ENCODE assay signal across 8 mouse cellular contexts in the genomic region with DNA sequence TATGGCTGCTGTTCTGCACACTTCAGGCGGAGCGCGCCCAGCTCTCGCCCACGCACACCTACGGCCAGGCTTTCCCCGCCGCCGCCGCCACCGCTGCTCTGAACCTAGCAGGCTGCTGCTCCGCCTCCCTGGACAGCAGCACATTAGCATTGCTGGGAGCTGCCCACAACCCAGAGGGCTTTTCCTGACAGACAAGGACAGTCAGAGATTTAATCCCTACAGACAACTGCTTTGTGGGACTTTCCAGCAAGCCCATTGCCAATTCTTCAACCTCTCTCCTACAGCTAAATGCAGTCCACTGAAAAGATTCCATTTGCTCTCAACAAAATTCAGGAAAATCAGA.
DNase-seq lines count a peak whose midpoint lies in the region; ATAC-seq and TF ChIP-seq lines count a peak whose summit lies in the region.

No protein-coding gene starts in this region.

- under 1% methylated on average over 12 of the region's 12 CpGs for WGBS in embryonic facial prominence, embryonic 11.5 days
- under 1% methylated on average over 12 of the region's 12 CpGs for WGBS in heart, embryonic 14.5 days
- WGBS in kidney, postnatal 0 days, result 2% methylated on average over 12 of the region's 12 CpGs
- WGBS in liver, embryonic 14.5 days (ENCODE audit: insufficient replicate concordance), result 6% methylated on average over 12 of the region's 12 CpGs
- under 1% methylated on average over 12 of the region's 12 CpGs for WGBS in neural tube, embryonic 14.5 days

- H3K9ac ChIP-seq in ES-Bruce4 (ENCODE audit: low read depth, poor library complexity, severe bottlenecking), result peak overlapping the region; percentile 17; the same call in 1 of the 2 replicates
- H3K9ac ChIP-seq in embryonic facial prominence, embryonic 11.5 days (replicated peaks; ENCODE audit: low read length), result peak overlapping the region; percentile 5; the same call in 1 of the 2 replicates
- H3K9ac ChIP-seq in heart, embryonic 14.5 days (ENCODE audit: low read length), result peak overlapping the region; percentile 59
- peak overlapping the region; percentile 35; the same call in 1 of the 2 replicates for H3K9ac ChIP-seq in kidney, postnatal 0 days (ENCODE audit: low read depth, low read length)
- no peak overlapping the region for H3K9ac ChIP-seq in liver, embryonic 14.5 days (replicated peaks)
- H3K9ac ChIP-seq in neural tube, embryonic 14.5 days (replicated peaks; ENCODE audit: low read depth, low read length), result peak overlapping the region; percentile 39

- no peaks in the 10 kb centered on the region for H3K36me3 ChIP-seq in ES-Bruce4 (ENCODE audit: control insufficient read depth, insufficient read depth, low read length, poor library complexity, severe bottlenecking)
- H3K36me3 ChIP-seq in embryonic facial prominence, embryonic 11.5 days (replicated peaks; ENCODE audit: control insufficient read depth, insufficient read depth, low read depth, low read length), result no peaks in the 10 kb centered on the region
- H3K36me3 ChIP-seq in heart, embryonic 14.5 days (ENCODE audit: control insufficient read depth, insufficient read depth, low read length), result no peaks in the 10 kb centered on the region
- H3K36me3 ChIP-seq in kidney, postnatal 0 days (ENCODE audit: insufficient read depth, low read length), result no peaks in the 10 kb centered on the region
- H3K36me3 ChIP-seq in liver, embryonic 14.5 days (replicated peaks; ENCODE audit: control insufficient read depth, insufficient read depth, low read depth), result no peaks in the 10 kb centered on the region
- no peaks in the 10 kb centered on the region for H3K36me3 ChIP-seq in neural tube, embryonic 14.5 days (ENCODE audit: control insufficient read depth, insufficient read depth, low read length)

- H3K27ac ChIP-seq in ES-Bruce4 (ENCODE audit: insufficient read depth, low read length), result no peak overlapping the region
- no peak overlapping the region for H3K27ac ChIP-seq in embryonic facial prominence, embryonic 11.5 days (replicated peaks; ENCODE audit: low read depth, low read length)
- peak overlapping the region; percentile 36 to 53; a peak in 3 of 4 replicates for H3K27ac ChIP-seq in heart, embryonic 14.5 days (replicated peaks in 1 of 2; ENCODE audit: control insufficient read depth in 1 of 2, insufficient read depth in 1 of 2, low read depth in 2 of 2, low read length in 2 of 2)
- H3K27ac ChIP-seq in kidney, postnatal 0 days, result peak overlapping the region; percentile 71
- H3K27ac ChIP-seq in liver, embryonic 14.5 days, result no peak overlapping the region
- peak overlapping the region; percentile 36 for H3K27ac ChIP-seq in neural tube, embryonic 14.5 days (ENCODE audit: low read depth, low read length)

- no peak for TF ChIP-seq EP300 in ES-Bruce4 (IDR thresholded peaks at IDR 0.05; ENCODE audit: insufficient read depth, low read depth, low read length)
- TF ChIP-seq EP300 in liver, embryonic 14.5 days (IDR thresholded peaks at IDR 0.05; ENCODE audit: low read depth), result no peak

- DNase-seq in adrenal gland, adult 2 months, result peak; percentile 89
- peak; percentile 71 for DNase-seq in embryonic facial prominence, embryonic 11.5 days (ENCODE audit: low spot score)
- peak; percentile 83 for DNase-seq in kidney, postnatal 0 days (ENCODE audit: low spot score)
- DNase-seq in liver, embryonic 14.5 days (ENCODE audit: low read depth in 3 of 3, low spot score in 3 of 3), result peak in 1 of 3 experiments; percentile 17

- H3K4me1 ChIP-seq in ES-Bruce4 (ENCODE audit: control insufficient read depth, insufficient read depth, low read length), result peaks cover 2% of the 10 kb centered on the region
- no peaks in the 10 kb centered on the region for H3K4me1 ChIP-seq in embryonic facial prominence, embryonic 11.5 days (ENCODE audit: control insufficient read depth, insufficient read depth, low read length)
- H3K4me1 ChIP-seq in heart, embryonic 14.5 days (ENCODE audit: control insufficient read depth in 2 of 2, insufficient read depth in 2 of 2, low read length in 2 of 2), result peaks cover 11 to 17% of the 10 kb centered on the region in 2 experiments; a peak in 3 of 4 replicates
- peaks cover 10% of the 10 kb centered on the region for H3K4me1 ChIP-seq in kidney, postnatal 0 days (replicated peaks; ENCODE audit: insufficient read depth, low read length)
- peaks cover 0 to 8% of the 10 kb centered on the region in 2 experiments; a peak in 2 of 4 replicates for H3K4me1 ChIP-seq in liver, embryonic 14.5 days (replicated peaks; ENCODE audit: control insufficient read depth in 2 of 2, insufficient read depth in 2 of 2, low read length in 1 of 2)
- H3K4me1 ChIP-seq in neural tube, embryonic 14.5 days (ENCODE audit: control insufficient read depth, insufficient read depth, low read length), result peaks cover 21% of the 10 kb centered on the region

- peak; percentile 83; the same call in 1 of the 2 replicates for ATAC-seq in embryonic facial prominence, embryonic 11.5 days (replicated peaks; ENCODE audit: insufficient number of reproducible peaks, low FRiP score, low TSS enrichment, low read depth)
- peak; percentile 58; the same call in 1 of the 2 replicates for ATAC-seq in heart, embryonic 14.5 days (ENCODE audit: insufficient number of reproducible peaks, insufficient read depth, low FRiP score, low read depth)
- ATAC-seq in kidney, postnatal 0 days (replicated peaks; ENCODE audit: low FRiP score, low read depth), result peak; percentile 68
- ATAC-seq in liver, embryonic 14.5 days (ENCODE audit: insufficient read depth), result no peak
- peak; percentile 62; the same call in 1 of the 2 replicates for ATAC-seq in neural tube, embryonic 14.5 days (ENCODE audit: low read depth)
- ATAC-seq in erythroid progenitor cell, adult 5-6 weeks (replicated peaks; ENCODE audit: low FRiP score, poor library complexity, severe bottlenecking), result no peak

- peak overlapping the region; percentile 53 for H3K4me2 ChIP-seq in embryonic facial prominence, embryonic 11.5 days (ENCODE audit: low read depth, low read length)
- peak overlapping the region; percentile 81 for H3K4me2 ChIP-seq in heart, embryonic 14.5 days (ENCODE audit: low read length)
- H3K4me2 ChIP-seq in kidney, postnatal 0 days (ENCODE audit: low read length), result peak overlapping the region; percentile 66
- peak overlapping the region; percentile 34 for H3K4me2 ChIP-seq in liver, embryonic 14.5 days (ENCODE audit: low read depth)
- H3K4me2 ChIP-seq in neural tube, embryonic 14.5 days (ENCODE audit: low read depth, low read length), result peak overlapping the region; percentile 56

- TF ChIP-seq CTCF in ES-Bruce4 (IDR thresholded peaks at IDR 0.05; ENCODE audit: low read depth, low read length), result no peak
- no peak for TF ChIP-seq CTCF in kidney, postnatal 0 days (IDR thresholded peaks at IDR 0.05; ENCODE audit: low read depth)
- TF ChIP-seq CTCF in liver, embryonic 14.5 days (IDR thresholded peaks at IDR 0.05; ENCODE audit: low read depth), result no peak

- no peaks in the 10 kb centered on the region for H3K9me3 ChIP-seq in ES-Bruce4 (replicated peaks; ENCODE audit: control insufficient read depth, insufficient read depth, low read length, poor library complexity, severe bottlenecking)
- no peaks in the 10 kb centered on the region for H3K9me3 ChIP-seq in embryonic facial prominence, embryonic 11.5 days (replicated peaks; ENCODE audit: control insufficient read depth, low read length)
- no peaks in the 10 kb centered on the region for H3K9me3 ChIP-seq in heart, embryonic 14.5 days (ENCODE audit: control insufficient read depth, low read length)
- no peaks in the 10 kb centered on the region for H3K9me3 ChIP-seq in kidney, postnatal 0 days (replicated peaks; ENCODE audit: low read length)
- no peaks in the 10 kb centered on the region for H3K9me3 ChIP-seq in liver, embryonic 14.5 days (ENCODE audit: control insufficient read depth, low read length)
- no peaks in the 10 kb centered on the region for H3K9me3 ChIP-seq in neural tube, embryonic 14.5 days (ENCODE audit: control insufficient read depth, low read length)

- H3K4me3 ChIP-seq in ES-Bruce4 (ENCODE audit: low read depth, low read length), result peak overlapping the region; percentile 59
- H3K4me3 ChIP-seq in embryonic facial prominence, embryonic 11.5 days (ENCODE audit: low read depth, low read length), result peak overlapping the region; percentile 27
- H3K4me3 ChIP-seq in heart, embryonic 14.5 days (ENCODE audit: control insufficient read depth in 1 of 2, insufficient read depth in 1 of 2, low read depth in 1 of 2, low read length in 2 of 2), result peak overlapping the region; percentile 41 to 47
- H3K4me3 ChIP-seq in kidney, postnatal 0 days (replicated peaks; ENCODE audit: low read depth, low read length), result peak overlapping the region; percentile 33
- H3K4me3 ChIP-seq in liver, embryonic 14.5 days (ENCODE audit: insufficient read depth in 1 of 2, low read depth in 2 of 2, low read length in 2 of 2), result peak overlapping the region; percentile 18 to 28; a peak in 2 of 4 replicates
- peak overlapping the region; percentile 23 for H3K4me3 ChIP-seq in neural tube, embryonic 14.5 days (ENCODE audit: low read depth, low read length)

- H3K27me3 ChIP-seq in ES-Bruce4 (ENCODE audit: control insufficient read depth, insufficient read depth, low read length, poor library complexity, severe bottlenecking), result no peaks in the 10 kb centered on the region
- H3K27me3 ChIP-seq in embryonic facial prominence, embryonic 11.5 days (ENCODE audit: control insufficient read depth, insufficient read depth, low read length), result no peaks in the 10 kb centered on the region
- no peaks in the 10 kb centered on the region for H3K27me3 ChIP-seq in heart, embryonic 14.5 days (ENCODE audit: control insufficient read depth, insufficient read depth, low read length)
- H3K27me3 ChIP-seq in kidney, postnatal 0 days (ENCODE audit: insufficient read depth, low read length), result no peaks in the 10 kb centered on the region
- H3K27me3 ChIP-seq in liver, embryonic 14.5 days (ENCODE audit: control insufficient read depth, insufficient read depth, low read length), result no peaks in the 10 kb centered on the region; the same call in 1 of the 2 replicates
- no peaks in the 10 kb centered on the region for H3K27me3 ChIP-seq in neural tube, embryonic 14.5 days (ENCODE audit: control insufficient read depth, insufficient read depth, low read length)

- no peak for TF ChIP-seq POLR2A in ES-Bruce4 (IDR thresholded peaks at IDR 0.05; ENCODE audit: insufficient read depth, low read length)

Comparison
In these comparisons a context has a peak if more than half of its experiments do, and no peak if none do; other contexts are left out.
1. H3K27ac ChIP-seq: peak in heart, embryonic 14.5 days (2 of 2), kidney, postnatal 0 days (single experiment) and neural tube, embryonic 14.5 days (single experiment); none in ES-Bruce4 (single experiment), embryonic facial prominence, embryonic 11.5 days (single experiment) and liver, embryonic 14.5 days (single experiment).
2. ATAC-seq: peak in embryonic facial prominence, embryonic 11.5 days (single experiment), heart, embryonic 14.5 days (single experiment), kidney, postnatal 0 days (single experiment) and neural tube, embryonic 14.5 days (single experiment); none in liver, embryonic 14.5 days (single experiment) and erythroid progenitor cell, adult 5-6 weeks (single experiment).
3. Peak in every context shown above with its lines, with median percentiles within 50 percentile points of each other: H3K4me3 ChIP-seq and H3K4me2 ChIP-seq.